8 mouse cellular contexts compared by ENCODE assay signal in the genomic region with DNA sequence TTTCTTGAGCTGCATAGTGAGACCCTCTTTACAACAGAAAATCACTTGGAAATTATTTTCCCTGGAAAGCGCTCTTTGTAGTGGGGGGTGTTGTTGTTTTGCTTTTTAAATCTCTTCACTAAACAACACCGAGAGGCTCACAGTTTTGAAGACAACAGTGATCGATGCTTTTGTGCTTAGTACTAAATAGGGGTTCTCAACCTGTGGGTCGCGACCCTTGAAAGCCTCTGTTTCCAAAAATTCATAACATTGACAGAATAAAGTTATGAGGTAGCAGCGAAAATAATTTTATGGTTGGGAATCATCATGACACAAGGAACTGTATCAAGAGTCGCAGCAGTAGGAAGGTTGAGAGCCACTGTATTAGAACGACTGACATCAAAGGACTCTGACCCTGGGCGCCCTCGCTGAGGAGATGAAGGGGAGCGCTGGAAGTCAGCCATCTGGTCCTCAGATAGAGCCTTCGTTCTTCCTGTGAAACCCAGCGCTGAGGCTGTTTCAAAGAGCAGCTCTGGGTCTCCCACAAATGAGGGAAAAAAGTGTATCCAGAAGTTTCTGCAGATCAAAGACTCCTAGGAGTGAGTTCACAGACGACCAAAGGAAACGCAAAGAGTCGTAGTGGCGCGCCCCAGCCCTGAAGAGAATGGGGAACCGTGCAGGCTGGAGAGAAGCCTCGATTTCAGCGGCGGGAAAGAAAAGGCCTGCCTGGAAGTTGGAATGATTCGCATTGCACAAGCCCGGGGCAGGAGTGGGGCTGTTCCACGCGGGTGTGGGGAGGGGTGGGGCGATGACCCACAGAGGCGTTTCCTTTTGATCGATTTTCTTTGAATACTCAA. TPM values are rescaled to one million over a fixed set of nuclear protein-coding genes. Genes with fewer than 3 reads are reported as not detected.
DNase-seq lines count a peak whose midpoint lies in the region; ATAC-seq and TF ChIP-seq lines count a peak whose summit lies in the region.

No protein-coding gene starts in this region.

- WGBS in heart, embryonic 12.5 days = 17% methylated on average over 29 of the region's 29 CpGs
- whole genome bisulfite sequencing in heart, adult 2 months = 18% methylated on average over 29 of the region's 29 CpGs
- WGBS in forebrain, embryonic 13.5 days = 19% methylated on average over 29 of the region's 29 CpGs
- WGBS in kidney, embryonic 15.5 days = 17% methylated on average over 29 of the region's 29 CpGs

- no peak; the same call in 1 of the 2 replicates for ATAC-seq in heart, embryonic 12.5 days (ENCODE audit: insufficient number of reproducible peaks, low FRiP score)
- ATAC-seq in forebrain, embryonic 13.5 days = peak; percentile 55; the same call in 1 of the 2 replicates
- ATAC-seq in kidney, embryonic 15.5 days (replicated peaks; ENCODE audit: low FRiP score) = no peak
- ATAC-seq in megakaryocyte, adult 5-6 weeks (ENCODE audit: poor library complexity, severe bottlenecking) = peak; percentile 59

- no peak for DNase-seq in heart, adult 2 months
- DNase-seq in adipocyte (ENCODE audit: low spot score) = no peak
- no peak for DNase-seq in urinary bladder, postnatal 14 days (ENCODE audit: low spot score)
- DNase-seq in left cerebral cortex, adult 18-20 months (ENCODE audit: low spot score in 2 of 2) = no peak

- peak overlapping the region; percentile 65 for H3K4me2 ChIP-seq in heart, embryonic 12.5 days
- H3K4me2 ChIP-seq in forebrain, embryonic 13.5 days = peak overlapping the region; percentile 41
- H3K4me2 ChIP-seq in kidney, embryonic 15.5 days = peak overlapping the region; percentile 56

- H3K9me3 ChIP-seq in heart, embryonic 12.5 days (replicated peaks) = no peaks in the 10 kb centered on the region
- no peaks in the 10 kb centered on the region for H3K9me3 ChIP-seq in forebrain, embryonic 13.5 days (replicated peaks)
- H3K9me3 ChIP-seq in kidney, embryonic 15.5 days (replicated peaks) = no peaks in the 10 kb centered on the region

- TF ChIP-seq CTCF in heart, adult 2 months (IDR thresholded peaks at IDR 0.05) = no peak

- H3K4me1 ChIP-seq in heart, embryonic 12.5 days (replicated peaks) = peaks cover 7% of the 10 kb centered on the region; the same call in 1 of the 2 replicates
- no peaks in the 10 kb centered on the region for H3K4me1 ChIP-seq in heart, adult 2 months (ENCODE audit: control insufficient read depth, insufficient read depth, low read length)
- H3K4me1 ChIP-seq in forebrain, embryonic 13.5 days = peaks cover 8% of the 10 kb centered on the region
- H3K4me1 ChIP-seq in kidney, embryonic 15.5 days = peaks cover 10% of the 10 kb centered on the region

- no peak overlapping the region for H3K27ac ChIP-seq in heart, embryonic 12.5 days (ENCODE audit: poor library complexity, severe bottlenecking)
- no peak overlapping the region for H3K27ac ChIP-seq in heart, adult 2 months
- H3K27ac ChIP-seq in forebrain, embryonic 13.5 days = no peak overlapping the region
- H3K27ac ChIP-seq in kidney, embryonic 15.5 days = no peak overlapping the region

- no peak for TF ChIP-seq POLR2A in heart, adult 2 months (IDR thresholded peaks at IDR 0.05; ENCODE audit: insufficient read depth, low read depth, low read length)

- H3K9ac ChIP-seq in heart, embryonic 12.5 days = peak overlapping the region; percentile 27; the same call in 1 of the 2 replicates
- H3K9ac ChIP-seq in heart, adult 2 months (ENCODE audit: low read depth, low read length) = no peak overlapping the region
- H3K9ac ChIP-seq in forebrain, embryonic 13.5 days = 0 out of 2 replicates have a peak overlapping the region, but pooled peaks have one; percentile 3
- H3K9ac ChIP-seq in kidney, embryonic 15.5 days = peak overlapping the region; percentile 29; the same call in 1 of the 2 replicates

- TF ChIP-seq EP300 in heart, adult 2 months (IDR thresholded peaks at IDR 0.05; ENCODE audit: insufficient read depth, low read depth, low read length) = no peak

- no peaks in the 10 kb centered on the region for H3K79me2 ChIP-seq in heart, adult 2 months (replicated peaks; ENCODE audit: control insufficient read depth, insufficient read depth, low read length)

- peak overlapping the region; percentile 26 for H3K4me3 ChIP-seq in heart, embryonic 12.5 days
- H3K4me3 ChIP-seq in heart, adult 2 months = no peak overlapping the region
- H3K4me3 ChIP-seq in forebrain, embryonic 13.5 days = no peak overlapping the region
- peak overlapping the region; percentile 21 for H3K4me3 ChIP-seq in kidney, embryonic 15.5 days (replicated peaks)

- no peaks in the 10 kb centered on the region for H3K27me3 ChIP-seq in heart, embryonic 12.5 days (replicated peaks)
- no peaks in the 10 kb centered on the region; the same call in 1 of the 2 replicates for H3K27me3 ChIP-seq in heart, adult 2 months (ENCODE audit: control insufficient read depth, insufficient read depth, low read length)
- H3K27me3 ChIP-seq in forebrain, embryonic 13.5 days = no peaks in the 10 kb centered on the region
- no peaks in the 10 kb centered on the region for H3K27me3 ChIP-seq in kidney, embryonic 15.5 days

- H3K36me3 ChIP-seq in heart, embryonic 12.5 days = no peaks in the 10 kb centered on the region
- no peaks in the 10 kb centered on the region for H3K36me3 ChIP-seq in heart, adult 2 months (ENCODE audit: control insufficient read depth, insufficient read depth, low read length)
- H3K36me3 ChIP-seq in forebrain, embryonic 13.5 days (ENCODE audit: poor library complexity, severe bottlenecking) = no peaks in the 10 kb centered on the region
- no peaks in the 10 kb centered on the region for H3K36me3 ChIP-seq in kidney, embryonic 15.5 days

- intact Hi-C loops in heart, adult 2 months (cut with DNase I) = no loop called here

RNA-seq across cellular contexts. Expression of gene Bbs10, which starts 37.3 kb away (rescaled TPM):
- polyA plus RNA-seq in heart, embryonic 12.5 days (2016; fragmentation: Nextera tagmentation; extraction: Ambion mirVana) = 3.6 and 4.7 TPM in 2 replicates
- total RNA-seq in heart, adult 2 months (2021) = 1 to 10 TPM; 2.4 to 2.7 TPM
- polyA plus RNA-seq in heart, adult 2 months (2012; rRNA removed) = 1.1 and 2.5 TPM in 2 replicates
- polyA plus RNA-seq in forebrain, embryonic 13.5 days (2015; fragmentation: Nextera tagmentation; extraction: Ambion mirVana) = 6.7 and 6.8 TPM in 2 replicates
- polyA plus RNA-seq in kidney, embryonic 15.5 days (2015; fragmentation: Nextera tagmentation; extraction: Ambion mirVana) = 6.3 and 6.9 TPM in 2 replicates
- total RNA-seq in megakaryocyte, adult 5-6 weeks (2015) = 0.76 and 0.98 TPM in 2 replicates
- 2.1 and 2.3 TPM in 2 replicates for total RNA-seq in megakaryocyte, adult 5-6 weeks (2017)
- 1 to 10 TPM; 4.4 to 6.4 TPM for total RNA-seq in left cerebral cortex, adult 18-20 months (2021)

Comparison
In these comparisons a context has a peak if more than half of its experiments do, and no peak if none do; other contexts are left out.
1. H3K4me3 ChIP-seq: peak in heart, embryonic 12.5 days (single experiment) and kidney, embryonic 15.5 days (single experiment); none in heart, adult 2 months (single experiment) and forebrain, embryonic 13.5 days (single experiment).
2. ATAC-seq: peak in forebrain, embryonic 13.5 days (single experiment) and megakaryocyte, adult 5-6 weeks (single experiment); none in heart, embryonic 12.5 days (single experiment) and kidney, embryonic 15.5 days (single experiment).
3. Peak in every context shown above with its lines, with median percentiles within 50 percentile points of each other: H3K4me2 ChIP-seq.